16 mouse cellular contexts compared by ENCODE assay signal in genomic region chr3:101191298-101191986, GRCm38 (mm10).
DNase-seq lines count a peak whose midpoint lies in the region; ATAC-seq and TF ChIP-seq lines count a peak whose summit lies in the region.
"Had no signal": no experiment of that assay in that cellular context is flagged by ENCODE, and none has a peak within 500 bp of the region (broad histone marks: within the 10 kb centered on the region; RNA-seq: fewer than 3 reads in every experiment).

No protein-coding gene starts in this region.

- no peaks in the 10 kb centered on the region for H3K27me3 ChIP-seq in embryonic facial prominence, embryonic 14.5 days (replicated peaks; ENCODE audit: control insufficient read depth, insufficient read depth, low read length)
- H3K27me3 ChIP-seq in embryonic facial prominence, embryonic 10.5 days (replicated peaks; ENCODE audit: low read depth, poor library complexity, severe bottlenecking), result no peaks in the 10 kb centered on the region; the same call in 1 of the 2 replicates
- no peaks in the 10 kb centered on the region for H3K27me3 ChIP-seq in hindbrain, postnatal 0 days (ENCODE audit: insufficient read depth, low read length)
- peaks cover 34% of the 10 kb centered on the region for H3K27me3 ChIP-seq in midbrain, embryonic 12.5 days
- H3K27me3 ChIP-seq: embryonic facial prominence, embryonic 12.5 days; liver, embryonic 13.5 days had no signal

- no peaks in the 10 kb centered on the region for H3K4me1 ChIP-seq in embryonic facial prominence, embryonic 14.5 days (ENCODE audit: control insufficient read depth, insufficient read depth, low read length)
- peaks cover 10% of the 10 kb centered on the region for H3K4me1 ChIP-seq in embryonic facial prominence, embryonic 10.5 days
- no peaks in the 10 kb centered on the region for H3K4me1 ChIP-seq in hindbrain, postnatal 0 days (ENCODE audit: insufficient read depth, low read length)
- peaks cover 32% of the 10 kb centered on the region for H3K4me1 ChIP-seq in midbrain, embryonic 12.5 days
- H3K4me1 ChIP-seq: embryonic facial prominence, embryonic 12.5 days; liver, embryonic 13.5 days had no signal

- DNase-seq in embryonic facial prominence, embryonic 14.5 days (ENCODE audit: low spot score), result peak; percentile 34
- no peak for DNase-seq in embryonic facial prominence, embryonic 10.5 days (ENCODE audit: low spot score)
- peak; percentile 41 for DNase-seq in MN1 (ENCODE audit: low spot score)
- DNase-seq in hindbrain, postnatal 0 days (ENCODE audit: low spot score), result peak; percentile 71
- DNase-seq in embryo, embryonic 11 days, result no peak
- no peak for DNase-seq in left cerebral cortex, postnatal 36 days (ENCODE audit: low spot score in 2 of 2)
- no peak for DNase-seq in kidney, postnatal 14 days
- DNase-seq: cerebellum, postnatal 25 days; kidney, postnatal 25 days; liver, embryonic 13.5 days; lung, postnatal 10 days; right cerebral cortex, postnatal 4 days; thymus, postnatal 14 days had no signal

- H3K9me3 ChIP-seq in embryonic facial prominence, embryonic 14.5 days (ENCODE audit: control insufficient read depth, low read length), result no peaks in the 10 kb centered on the region
- H3K9me3 ChIP-seq in embryonic facial prominence, embryonic 10.5 days, result no peaks in the 10 kb centered on the region
- H3K9me3 ChIP-seq in hindbrain, postnatal 0 days (ENCODE audit: low read length), result no peaks in the 10 kb centered on the region
- no peaks in the 10 kb centered on the region for H3K9me3 ChIP-seq in midbrain, embryonic 12.5 days
- H3K9me3 ChIP-seq: embryonic facial prominence, embryonic 12.5 days; liver, embryonic 13.5 days had no signal

- no peak for ATAC-seq in embryonic facial prominence, embryonic 14.5 days (ENCODE audit: low read depth)
- ATAC-seq in hindbrain, postnatal 0 days, result peak; percentile 90
- peak; percentile 90 for ATAC-seq in midbrain, embryonic 12.5 days (ENCODE audit: low FRiP score, low read depth)
- ATAC-seq: intestine, postnatal 0 days had no signal

- H3K36me3 ChIP-seq in embryonic facial prominence, embryonic 14.5 days (ENCODE audit: control insufficient read depth, insufficient read depth, low read length), result no peaks in the 10 kb centered on the region
- no peaks in the 10 kb centered on the region for H3K36me3 ChIP-seq in embryonic facial prominence, embryonic 10.5 days (replicated peaks)
- H3K36me3 ChIP-seq in hindbrain, postnatal 0 days (ENCODE audit: insufficient read depth, low read length), result no peaks in the 10 kb centered on the region
- no peaks in the 10 kb centered on the region for H3K36me3 ChIP-seq in midbrain, embryonic 12.5 days
- H3K36me3 ChIP-seq: embryonic facial prominence, embryonic 12.5 days; liver, embryonic 13.5 days had no signal

- H3K4me2 ChIP-seq in embryonic facial prominence, embryonic 14.5 days (ENCODE audit: low read depth, low read length), result no peak overlapping the region
- no peak overlapping the region for H3K4me2 ChIP-seq in hindbrain, postnatal 0 days (ENCODE audit: low read depth, low read length)
- no peak overlapping the region for H3K4me2 ChIP-seq in midbrain, embryonic 12.5 days (replicated peaks)
- H3K4me2 ChIP-seq: embryonic facial prominence, embryonic 12.5 days; liver, embryonic 13.5 days had no signal

- TF ChIP-seq CTCF in hindbrain, postnatal 0 days (IDR thresholded peaks at IDR 0.05; ENCODE audit: low read depth), result no peak

- WGBS in embryonic facial prominence, embryonic 14.5 days, result 79% methylated on average over 7 of the region's 7 CpGs
- 80% methylated on average over 7 of the region's 7 CpGs for WGBS in embryonic facial prominence, embryonic 10.5 days
- 51% methylated on average over 7 of the region's 7 CpGs for WGBS in hindbrain, postnatal 0 days
- WGBS in midbrain, embryonic 12.5 days, result 41% methylated on average over 7 of the region's 7 CpGs

- intact Hi-C loops in left cerebral cortex, postnatal 36 days (cut with DNase I), result no loop called here

- no peak overlapping the region for H3K9ac ChIP-seq in embryonic facial prominence, embryonic 14.5 days (ENCODE audit: low read depth, low read length)
- no peak overlapping the region for H3K9ac ChIP-seq in hindbrain, postnatal 0 days (replicated peaks; ENCODE audit: low read length)
- H3K9ac ChIP-seq in midbrain, embryonic 12.5 days (replicated peaks), result no peak overlapping the region
- H3K9ac ChIP-seq: embryonic facial prominence, embryonic 12.5 days; liver, embryonic 13.5 days had no signal

- no peak overlapping the region for H3K4me3 ChIP-seq in embryonic facial prominence, embryonic 14.5 days (ENCODE audit: low read depth, low read length)
- no peak overlapping the region for H3K4me3 ChIP-seq in embryonic facial prominence, embryonic 10.5 days
- H3K4me3 ChIP-seq in hindbrain, postnatal 0 days (ENCODE audit: low read length), result no peak overlapping the region
- H3K4me3 ChIP-seq in midbrain, embryonic 12.5 days, result no peak overlapping the region
- H3K4me3 ChIP-seq: embryonic facial prominence, embryonic 12.5 days; liver, embryonic 13.5 days had no signal

- H3K27ac ChIP-seq in embryonic facial prominence, embryonic 14.5 days (replicated peaks; ENCODE audit: low read depth, low read length), result no peak overlapping the region
- no peak overlapping the region for H3K27ac ChIP-seq in embryonic facial prominence, embryonic 10.5 days (replicated peaks)
- 0 out of 2 replicates have a peak overlapping the region, but pooled peaks have one; percentile 22 for H3K27ac ChIP-seq in hindbrain, postnatal 0 days
- H3K27ac ChIP-seq in midbrain, embryonic 12.5 days (replicated peaks), result 0 out of 2 replicates have a peak overlapping the region, but pooled peaks have one; percentile 49
- H3K27ac ChIP-seq: embryonic facial prominence, embryonic 12.5 days; liver, embryonic 13.5 days had no signal

Comparison
In these comparisons a context has a peak if more than half of its experiments do, and no peak if none do; other contexts are left out.
1. DNase-seq: peak in embryonic facial prominence, embryonic 14.5 days (single experiment), MN1 (single experiment) and hindbrain, postnatal 0 days (single experiment); none in embryonic facial prominence, embryonic 10.5 days (single experiment), embryo, embryonic 11 days (single experiment), left cerebral cortex, postnatal 36 days (0 of 2) and kidney, postnatal 14 days (single experiment).
2. H3K27ac ChIP-seq: peak in hindbrain, postnatal 0 days (single experiment) and midbrain, embryonic 12.5 days (single experiment); none in embryonic facial prominence, embryonic 14.5 days (single experiment) and embryonic facial prominence, embryonic 10.5 days (single experiment).